Mouse (Mus musculus): ENCODE measurements around the gene BC030499.
"Not testable (repeated sequence)": the region's sequence is repeated elsewhere in the genome, so short reads cannot be mapped to it uniquely, and the experiment has no call there.

BC030499 gene

DNA sequence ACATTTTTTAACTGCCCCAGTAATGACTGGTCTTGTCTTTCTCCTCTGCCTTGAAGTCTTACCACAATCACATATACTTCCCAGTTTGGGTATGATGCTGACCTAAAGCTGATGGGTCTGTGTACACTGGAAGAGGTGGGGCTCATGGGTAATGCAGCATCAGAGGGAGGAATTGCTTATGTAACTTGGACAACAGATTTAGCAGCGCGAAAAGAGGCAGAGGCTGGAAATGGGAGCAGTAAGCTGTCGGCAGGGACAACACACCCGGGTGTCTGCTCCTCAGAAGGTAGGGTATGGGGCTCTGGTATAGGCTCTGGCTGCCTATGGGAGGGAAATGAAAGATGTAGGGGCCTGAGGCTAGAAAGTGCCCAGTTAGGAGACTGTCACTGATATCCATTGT, at the start of gene BC030499:
BC030499 (plus strand) TSS at position 188 of the 400 bp plus-strand sequence.
- DNase-seq, result no peak

DNA sequence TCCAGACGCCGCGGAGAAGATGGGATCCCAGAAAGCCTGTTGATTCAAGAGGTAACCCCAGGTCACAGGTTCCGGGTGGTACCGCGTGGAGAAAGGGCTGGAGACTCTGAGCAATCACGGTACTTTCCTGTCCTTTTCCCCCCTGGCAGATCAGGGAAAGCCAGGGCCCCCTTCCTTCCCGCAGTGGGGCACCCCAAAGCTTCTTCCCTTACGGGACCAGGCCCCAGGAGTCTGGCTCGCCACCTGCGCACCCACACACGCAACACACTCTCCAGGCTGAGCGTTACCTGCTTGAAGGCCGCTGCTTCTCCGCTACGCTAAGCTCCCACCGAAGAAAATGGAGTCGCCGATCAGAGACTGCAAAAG, 45.4 kb upstream of the BC030499 start:
- no peak for DNase-seq

DNA sequence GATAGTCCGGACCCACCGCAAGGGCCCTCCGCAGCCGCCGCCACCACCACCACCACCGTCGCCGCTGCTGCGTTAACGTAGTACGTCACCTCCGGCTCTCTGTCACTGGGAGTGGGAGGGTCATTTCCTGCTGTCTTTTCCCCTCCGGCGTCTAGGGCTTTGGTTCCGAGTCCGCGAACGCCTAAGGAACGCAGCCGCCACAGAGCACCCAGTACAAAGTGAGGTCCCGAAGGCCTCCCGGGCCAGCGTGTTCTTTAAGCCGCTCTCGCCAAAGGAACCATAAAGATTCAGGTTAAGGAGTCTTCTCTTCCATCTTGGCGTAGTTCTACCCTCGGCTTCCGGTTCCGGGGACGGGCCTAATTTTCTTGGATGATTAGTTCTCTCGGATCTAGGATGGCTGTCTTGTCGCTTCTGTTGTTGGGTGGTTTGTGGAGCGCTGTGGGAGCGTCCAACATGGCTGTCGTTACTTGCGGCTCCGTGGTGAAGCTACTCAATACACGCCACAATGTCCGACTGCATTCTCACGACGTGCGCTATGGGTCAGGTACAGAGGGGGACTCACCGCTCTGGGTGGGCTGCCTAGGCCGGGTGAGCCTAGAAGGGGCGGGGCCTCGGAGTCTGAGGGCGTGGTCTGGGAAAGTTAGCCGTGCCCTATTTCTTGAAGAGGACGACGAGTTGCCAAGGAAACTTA, 44.9 kb upstream of the BC030499 start, which contains the start of the genes Sdf2 and Supt6:
Sdf2 (plus strand) TSS at position 120 of the 691 bp plus-strand sequence.
Supt6 (minus strand) TSS at position 361 of the 691 bp plus-strand sequence.
- DNase-seq, result peak; percentile 80 to 84

DNA sequence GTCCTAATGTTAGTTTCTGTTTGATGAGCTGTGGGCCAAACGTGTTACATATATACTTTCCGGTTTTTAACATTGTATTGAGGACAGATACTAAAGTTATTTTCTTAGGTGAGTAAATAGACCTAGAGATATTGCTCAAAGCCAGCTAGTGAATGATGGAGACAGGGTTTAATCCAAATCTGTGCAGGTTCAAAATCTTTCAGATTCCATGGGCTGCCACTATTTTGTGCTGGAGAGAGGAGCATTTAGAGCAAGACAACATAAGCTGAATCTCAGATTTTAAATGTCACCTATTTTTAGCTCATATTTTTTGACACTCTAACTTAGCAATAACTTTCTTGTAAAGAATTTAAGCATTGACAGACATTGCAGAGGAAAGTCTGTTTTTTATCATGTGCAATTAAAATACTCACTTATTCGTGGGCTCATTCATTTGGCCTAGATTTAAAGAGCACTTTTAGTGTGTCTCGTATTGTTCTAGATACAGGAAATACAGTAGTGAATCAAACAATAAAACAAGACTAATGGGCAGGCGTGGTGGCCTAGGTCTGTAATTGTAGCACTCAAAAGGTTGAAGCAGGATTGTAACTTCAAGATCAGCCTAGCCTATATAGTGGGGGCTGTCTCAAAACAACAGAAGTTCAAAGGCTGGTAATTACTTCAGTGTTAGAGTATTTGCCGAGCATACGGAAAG, 44.2 kb upstream of the BC030499 start:
- no peak for DNase-seq

DNA sequence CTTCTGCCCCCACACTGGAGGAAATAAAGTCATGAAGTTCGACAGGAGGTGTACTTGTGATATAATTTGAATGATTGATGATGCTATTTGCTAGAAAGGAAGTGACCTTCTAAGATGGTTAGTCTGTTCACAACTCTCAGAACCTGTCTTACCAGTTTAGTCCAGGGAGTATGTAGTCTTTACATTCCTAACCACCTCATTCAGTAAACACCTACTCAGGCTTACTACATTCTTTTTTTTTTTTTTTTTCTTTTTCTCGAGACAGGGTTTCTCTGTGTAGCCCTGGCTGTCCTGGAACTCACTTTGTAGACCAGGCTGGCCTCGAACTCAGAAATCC, 43.7 kb upstream of the BC030499 start:
- no peak for DNase-seq

DNA sequence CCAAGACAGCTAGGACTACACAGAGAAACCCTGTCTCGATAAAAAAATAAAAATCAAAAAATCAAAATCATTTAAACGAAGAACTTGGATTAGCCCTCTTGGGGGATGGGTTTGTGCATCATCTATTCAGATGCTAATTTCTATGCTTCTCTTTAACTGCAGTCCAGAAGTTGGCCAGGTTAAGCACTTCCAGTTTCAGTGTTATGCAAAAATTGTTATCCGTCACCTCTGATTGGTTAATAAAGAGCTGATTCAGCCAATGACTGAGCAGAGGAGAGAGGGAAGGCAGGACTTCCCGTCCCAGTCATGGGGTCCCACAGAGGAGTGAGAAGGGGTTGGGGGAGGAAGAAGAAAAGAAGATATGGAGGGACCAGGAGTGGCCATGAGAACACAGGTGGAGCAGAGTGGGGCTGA, 42.9 kb upstream of the BC030499 start:
- DNase-seq, result no peak

DNA sequence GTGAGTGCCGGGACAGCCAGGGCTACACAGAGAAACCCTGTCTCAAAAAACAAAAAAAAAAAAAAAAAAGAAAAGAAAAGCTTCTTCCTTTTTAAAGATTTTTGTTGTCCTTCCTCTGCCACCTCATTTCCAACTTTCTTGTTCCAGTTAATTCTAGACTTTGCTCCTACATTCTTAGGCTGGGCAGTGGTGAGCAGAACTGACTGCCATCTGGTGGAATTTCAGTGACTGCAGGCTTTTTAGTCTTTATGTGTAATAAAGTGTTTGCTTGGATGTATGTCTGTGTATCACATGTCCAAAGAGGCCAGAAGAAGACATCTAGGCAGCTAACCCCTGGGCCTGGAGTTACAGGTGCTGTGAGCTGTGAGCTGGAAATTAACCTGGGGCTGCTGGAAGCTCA, 34.0 kb upstream of the BC030499 start:
- DNase-seq, result no peak

DNA sequence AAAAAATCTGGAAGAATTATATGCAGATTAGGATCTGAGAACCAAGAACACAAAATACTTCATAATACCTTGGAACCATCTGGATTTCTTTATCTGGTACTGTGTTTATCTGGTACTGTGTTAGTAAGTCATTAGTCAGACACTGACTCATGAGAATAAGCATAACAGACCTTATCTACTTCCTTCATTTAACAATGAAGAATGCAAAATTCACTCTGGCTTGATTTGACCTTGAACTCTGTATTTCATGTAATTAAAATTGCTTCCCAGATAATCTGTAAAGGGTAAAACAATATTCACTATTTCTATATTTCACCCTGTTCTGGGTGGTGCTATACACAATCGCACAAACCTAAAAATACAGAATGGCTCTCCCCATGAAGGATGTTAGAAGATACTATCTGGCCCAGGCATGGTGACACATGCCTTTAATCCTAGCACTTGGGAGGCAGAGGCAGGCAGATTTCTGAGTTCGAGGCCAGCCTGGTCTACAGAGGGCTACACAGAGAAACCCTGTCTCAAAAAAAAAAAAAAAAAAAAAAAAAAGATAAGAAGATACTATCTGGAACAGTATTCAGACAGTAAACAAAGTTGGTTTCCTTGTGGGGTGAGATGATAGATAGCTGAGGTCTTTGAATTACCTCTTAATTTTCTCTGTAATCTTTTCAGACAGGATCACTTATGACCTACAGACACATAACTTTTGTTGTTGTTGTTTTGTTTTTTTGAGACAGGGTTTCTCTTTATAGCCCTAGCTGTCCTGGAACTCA, 30.0 kb upstream of the BC030499 start:
- DNase-seq, result no peak

DNA sequence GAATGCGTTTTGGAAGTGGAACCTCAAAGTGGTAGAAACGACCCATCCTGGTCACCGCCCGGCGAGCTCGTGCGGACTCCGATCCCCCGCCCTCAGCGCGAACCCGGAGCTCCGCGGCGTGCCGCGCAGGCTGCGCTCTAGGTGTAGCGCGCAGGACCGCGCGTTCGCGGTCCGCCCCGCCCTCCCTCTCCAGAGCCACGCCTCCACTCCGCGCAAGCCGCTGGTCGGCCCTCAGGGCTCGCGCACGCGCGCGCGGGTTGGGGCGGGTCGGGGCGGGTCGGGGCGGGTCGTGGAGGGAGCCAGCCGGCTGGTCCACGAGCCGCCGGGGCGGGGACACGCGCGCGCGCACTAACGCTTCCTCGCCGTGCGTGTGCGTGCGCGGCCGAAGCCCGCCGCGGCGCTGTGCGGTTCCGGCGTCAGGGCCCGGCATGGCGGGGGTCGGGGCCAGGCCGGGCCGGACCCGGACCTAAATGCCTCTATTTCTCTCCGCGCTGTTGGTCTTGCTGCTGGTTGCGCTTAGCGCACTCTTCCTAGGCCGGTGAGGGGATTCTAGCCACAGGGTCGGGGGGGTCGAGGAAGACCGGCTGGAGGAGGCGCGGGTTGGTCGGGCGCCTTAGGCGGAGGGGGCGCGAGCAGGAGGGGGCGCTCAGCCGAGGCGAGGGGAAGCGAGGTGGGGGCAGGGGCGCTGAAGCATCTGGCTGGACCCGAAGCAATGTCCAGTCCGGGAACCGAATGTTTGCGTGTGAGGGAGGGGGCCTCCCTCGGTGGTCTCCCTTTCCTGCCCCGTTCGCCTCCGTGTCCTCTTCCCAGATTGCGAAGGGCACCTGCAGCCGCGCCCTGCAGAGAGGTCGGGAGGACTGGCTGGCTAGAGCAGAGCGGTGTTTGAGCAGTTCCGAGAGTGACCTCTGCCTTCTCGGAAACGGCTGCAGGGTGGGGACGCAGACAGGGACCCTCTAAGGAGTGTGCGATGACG, 29.0 kb upstream of the BC030499 start, which contains the start of gene 2610507B11Rik:
2610507B11Rik (plus strand) TSS at position 373 of the 973 bp plus-strand sequence.
- peak; percentile 84 to 94 for DNase-seq

DNA sequence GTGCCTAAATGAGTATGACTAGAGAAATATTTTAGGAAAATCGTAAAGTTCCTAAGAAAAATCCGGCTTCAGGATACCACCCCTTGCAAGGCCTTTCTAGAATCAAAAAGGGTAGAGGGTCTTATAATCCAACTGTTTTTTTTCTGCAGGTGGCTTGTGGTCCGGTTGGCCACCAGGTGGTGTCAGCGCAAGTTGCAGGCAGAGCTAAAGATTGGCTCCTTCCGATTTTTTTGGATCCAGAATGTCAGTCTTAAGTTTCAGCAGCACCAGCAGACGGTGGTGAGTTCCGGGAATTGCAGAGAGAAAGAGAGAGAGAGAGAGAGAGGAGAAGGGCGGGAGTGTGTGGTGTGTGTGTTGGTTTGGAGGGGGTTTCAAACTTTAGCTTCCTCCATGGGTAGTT, 28.1 kb upstream of the BC030499 start:
- DNase-seq, result peak; percentile 43 to 57

DNA sequence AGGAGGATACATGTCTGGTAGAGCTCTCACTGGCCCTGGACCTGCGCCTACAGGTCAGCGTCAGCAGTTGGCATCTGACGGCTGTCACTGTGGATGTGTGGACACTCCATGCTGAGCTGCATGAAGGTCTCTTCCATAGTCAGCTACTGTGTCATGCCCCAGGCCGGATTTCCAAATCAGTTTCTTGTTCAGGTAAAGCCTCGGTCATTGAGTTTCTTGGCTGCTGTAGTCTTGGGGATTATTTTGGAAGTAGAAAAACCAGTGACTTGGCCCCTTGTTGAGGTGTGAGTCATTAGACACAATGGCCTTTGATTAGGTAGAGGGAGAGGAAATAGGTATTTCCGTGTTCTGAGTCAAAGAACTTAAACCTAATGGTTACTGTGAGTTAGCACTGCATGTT, 25.1 kb upstream of the BC030499 start:
- no peak for DNase-seq

DNA sequence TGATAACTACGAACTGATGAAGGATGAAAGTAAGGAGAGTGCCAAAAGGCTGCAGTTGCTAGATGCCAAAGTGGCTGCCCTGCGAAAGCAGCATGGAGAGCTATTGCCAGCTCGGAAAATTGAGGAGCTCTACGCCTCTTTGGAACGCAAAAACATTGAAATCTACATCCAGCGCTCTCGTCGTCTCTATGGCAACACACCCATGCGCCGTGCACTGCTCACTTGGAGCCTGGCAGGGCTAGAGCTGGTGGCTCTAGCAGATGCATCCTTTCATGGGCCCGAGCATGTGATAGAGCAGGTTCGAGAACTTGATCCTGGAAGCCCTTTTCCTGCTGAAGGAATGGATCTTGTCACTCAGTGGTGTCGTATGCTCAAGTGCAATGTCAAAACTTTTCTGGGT, 18.7 kb upstream of the BC030499 start:
- no peak for DNase-seq

DNA sequence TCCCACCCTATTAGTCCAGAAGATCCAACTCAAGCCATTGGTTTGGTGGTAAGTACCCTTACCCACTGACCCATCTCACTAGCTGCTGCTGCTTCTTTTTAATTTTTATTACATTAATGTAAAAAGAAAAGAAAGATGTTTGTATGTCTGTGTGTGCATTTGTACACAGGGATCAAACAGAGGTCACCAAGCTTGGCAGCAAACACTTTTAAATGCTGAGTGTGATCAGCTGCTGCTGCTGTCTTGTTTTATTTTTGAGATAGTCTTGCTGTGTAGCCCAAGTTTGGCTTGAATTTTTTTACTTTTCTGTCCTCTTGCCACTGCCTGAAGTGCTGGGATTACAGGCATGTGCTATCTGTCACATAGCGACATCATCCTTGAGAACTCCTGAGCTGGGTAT, 15.0 kb upstream of the BC030499 start:
- no peak for DNase-seq

DNA sequence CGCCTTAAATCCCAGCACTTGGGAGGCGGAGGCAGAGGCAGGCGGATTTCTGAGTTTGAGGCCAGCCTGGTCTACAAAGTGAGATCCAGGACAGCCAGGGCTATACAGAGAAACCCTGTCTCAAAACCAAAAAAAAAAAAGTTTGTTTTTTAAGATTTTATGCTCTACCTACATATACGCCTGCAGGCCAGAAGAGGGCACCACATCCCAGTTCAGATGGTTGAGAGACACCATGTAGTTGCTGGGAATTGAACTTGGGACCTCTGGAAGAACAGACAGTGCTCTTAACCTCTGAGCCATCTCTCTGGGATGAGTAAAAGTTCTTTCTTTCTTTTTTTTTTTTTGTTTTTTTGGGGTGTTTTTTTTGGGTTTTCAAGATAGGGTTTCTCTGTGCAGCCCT, 14.5 kb upstream of the BC030499 start:
- DNase-seq, result not testable (repeated sequence)

DNA sequence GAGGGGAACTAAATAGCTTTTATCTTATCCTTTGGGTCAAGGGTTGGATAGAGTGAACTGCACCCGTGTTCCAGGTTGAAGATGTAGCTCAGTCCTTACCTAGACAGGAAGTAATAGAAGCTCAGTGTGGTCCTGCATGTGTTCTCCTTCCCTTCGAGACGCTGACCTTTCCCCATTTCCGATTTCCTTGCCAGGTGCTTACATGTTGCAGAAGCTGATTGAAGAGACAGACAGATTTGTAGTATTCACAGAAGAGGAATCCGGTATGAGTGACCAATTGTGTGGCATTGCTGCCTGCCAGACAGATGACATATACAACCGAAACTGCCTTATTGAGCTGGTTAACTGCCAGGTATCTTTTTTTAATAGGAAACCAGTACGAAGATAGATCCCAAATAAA, 11.8 kb upstream of the BC030499 start:
- no peak for DNase-seq

DNA sequence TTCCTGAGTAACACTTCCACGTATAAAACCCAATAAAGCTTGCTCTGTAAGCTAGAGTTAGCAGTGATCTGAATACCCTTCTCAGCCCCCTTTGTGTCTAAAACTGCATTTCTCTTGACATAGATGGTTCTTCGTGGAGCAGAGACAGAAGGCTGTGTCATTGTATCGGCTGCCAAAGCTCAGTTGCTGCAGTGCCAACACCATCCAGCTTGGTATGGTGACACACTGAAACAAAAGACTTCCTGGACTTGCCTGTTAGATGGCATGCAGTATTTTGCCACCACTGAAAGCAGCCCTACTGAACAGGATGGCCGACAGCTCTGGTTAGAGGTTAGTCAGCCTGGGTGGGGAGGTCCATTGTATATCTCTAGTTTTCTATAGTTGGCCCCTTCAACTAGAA, 11.1 kb upstream of the BC030499 start:
- DNase-seq, result no peak

DNA sequence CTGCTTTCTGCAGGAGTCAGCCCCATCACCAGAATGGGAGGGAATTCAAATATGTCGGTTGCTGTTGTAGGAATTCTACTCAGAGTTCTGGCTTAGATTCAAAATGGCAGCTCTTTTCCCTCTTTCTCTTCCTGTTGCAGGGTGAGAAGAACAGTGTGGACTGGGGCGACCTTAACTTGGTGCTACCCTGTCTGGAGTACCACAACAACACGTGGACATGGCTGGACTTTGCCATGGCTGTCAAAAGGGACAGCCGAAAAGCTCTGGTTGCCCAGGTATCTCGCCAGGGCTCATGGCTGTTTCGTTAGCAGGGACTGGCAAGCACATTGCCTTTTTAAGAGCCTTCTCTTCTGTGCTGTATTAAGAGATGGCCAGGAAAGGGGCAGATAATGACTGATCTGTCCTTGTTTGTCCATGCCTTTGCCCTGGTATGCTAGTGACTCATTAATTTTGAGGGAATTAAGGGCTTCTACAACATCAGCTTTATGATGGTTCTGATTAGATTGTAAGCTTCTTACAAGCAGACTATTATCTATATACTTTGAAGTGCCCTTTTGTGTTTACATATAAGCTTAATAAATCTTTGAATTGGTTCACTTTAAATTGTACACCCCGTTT, 1.4 kb upstream of the BC030499 start:
- DNase-seq, result no peak

DNA sequence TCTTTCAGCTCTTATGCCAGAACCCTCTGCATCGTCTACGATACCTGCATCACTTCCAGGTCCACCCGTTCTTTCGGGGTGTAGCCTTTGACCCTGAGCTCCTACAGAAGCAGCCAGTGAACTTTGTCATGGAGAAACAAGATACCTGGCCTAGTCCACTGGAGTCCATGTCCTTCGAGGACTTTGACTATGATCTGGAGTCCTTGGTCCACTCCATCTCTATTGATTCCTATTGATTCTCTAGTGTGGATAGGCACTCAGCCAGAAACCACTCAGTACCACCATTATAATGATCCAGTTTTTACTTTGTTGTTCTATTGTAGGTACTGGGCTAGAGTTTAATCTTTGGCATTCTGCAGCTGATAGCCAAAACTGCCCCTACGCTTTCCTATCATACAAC, 3.9 kb downstream of the BC030499 start:
- DNase-seq, result no peak

DNA sequence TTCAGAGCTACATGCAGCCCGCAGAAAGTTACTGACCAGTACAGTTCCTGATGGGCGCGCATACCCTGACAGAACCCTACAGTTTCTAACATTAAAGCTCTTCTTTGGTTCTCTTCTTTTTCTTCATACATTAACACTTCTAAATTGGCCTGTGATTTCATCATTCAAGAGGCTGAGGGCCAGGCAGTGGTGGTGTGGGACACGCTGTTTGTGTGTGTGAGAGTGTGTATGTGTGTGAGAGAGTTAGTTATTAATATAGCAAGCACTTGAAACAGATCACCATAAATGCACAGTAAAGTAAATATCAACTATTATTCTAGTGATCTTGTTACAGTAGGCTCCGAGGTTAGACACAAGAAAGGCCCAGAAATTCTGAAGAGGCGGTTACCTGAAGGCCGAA, 10.3 kb downstream of the BC030499 start:
- no peak for DNase-seq

DNA sequence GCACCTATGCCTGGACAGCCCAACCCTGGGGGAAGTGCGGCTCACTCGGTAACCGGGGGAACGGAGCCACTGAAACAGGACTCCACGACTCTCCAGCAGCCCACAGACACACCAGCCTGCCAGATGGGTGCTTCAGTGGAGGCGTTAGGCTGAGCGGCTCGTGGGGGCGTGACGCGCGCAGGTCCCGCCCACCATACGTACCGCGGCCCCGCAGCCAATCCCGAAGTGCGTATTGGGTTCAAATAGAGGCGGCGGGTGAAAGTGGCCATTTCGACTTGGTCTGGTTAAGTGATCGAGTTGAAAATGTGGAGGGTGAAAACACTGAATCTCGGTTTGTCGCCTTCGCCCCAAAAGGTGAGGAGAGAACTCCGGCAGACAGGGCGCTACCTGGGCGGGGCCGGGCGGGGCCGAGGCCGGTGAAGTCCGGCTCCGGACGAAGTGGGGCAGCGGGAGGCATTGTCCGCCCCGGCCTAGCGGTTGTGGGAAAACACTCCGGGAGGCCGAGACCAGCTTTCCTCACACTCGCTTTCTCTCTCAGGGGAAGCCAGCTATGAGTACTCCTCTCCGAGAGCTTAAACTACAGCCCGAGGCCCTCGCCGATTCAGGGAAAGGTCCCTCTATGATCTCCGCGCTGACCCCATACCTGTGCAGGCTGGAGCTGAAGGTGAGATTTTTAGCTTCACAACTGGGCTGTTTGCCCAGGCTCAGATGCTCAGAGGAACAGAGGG, 10.9 kb downstream of the BC030499 start, which contains the start of gene Spag5:
Spag5 (plus strand) TSS at position 173 of the 728 bp plus-strand sequence.
- DNase-seq, result peak; percentile 83 to 84

DNA sequence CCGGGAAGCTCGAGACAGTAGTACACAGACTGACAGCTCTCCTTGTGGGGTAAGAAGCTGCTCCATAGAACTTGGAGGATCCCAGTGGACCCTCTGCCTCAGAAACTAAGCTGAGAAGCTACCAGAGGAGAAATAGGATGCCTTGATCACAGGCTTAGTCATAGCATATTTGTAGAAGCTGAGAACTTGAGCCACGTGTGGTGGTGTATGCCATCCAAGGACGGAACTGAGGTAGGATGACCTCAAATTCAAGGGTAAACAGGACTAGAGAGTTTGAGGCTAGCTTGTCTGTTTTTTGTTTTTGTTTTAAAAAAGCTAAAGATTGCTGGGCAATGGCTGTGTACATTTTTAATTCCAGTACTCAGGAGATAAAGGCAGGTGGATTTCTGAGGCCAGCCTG, 14.6 kb downstream of the BC030499 start:
- no peak for DNase-seq
